Mouse (Mus musculus): ENCODE data around the gene Bik.

DNA sequence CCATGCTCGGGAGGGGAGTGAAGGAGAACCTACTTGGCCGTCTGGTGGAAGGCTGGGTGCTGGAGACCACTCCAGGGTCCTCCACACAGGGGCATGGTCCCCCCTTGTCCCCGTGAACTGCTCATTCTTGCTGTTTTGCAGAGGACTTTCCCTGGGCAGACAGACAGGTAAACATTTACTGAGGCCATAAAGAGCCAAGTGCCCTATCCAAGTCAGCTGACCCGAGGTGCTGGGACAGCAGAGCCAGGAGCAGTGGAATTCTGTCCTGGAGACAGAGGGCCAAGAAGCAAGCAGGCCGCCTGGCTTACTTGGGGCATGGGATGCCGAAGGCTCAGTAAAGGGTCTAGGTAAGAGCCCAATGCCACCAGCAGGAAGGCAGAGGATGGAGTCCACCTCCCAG lies 4.0 kb downstream of the Bik start:
- no peak for TF ChIP-seq CTCF (IDR thresholded peaks at IDR 0.05; ENCODE audit: borderline replicate concordance, insufficient read depth, low read length)
- no peak for TF ChIP-seq POLR2A (IDR thresholded peaks at IDR 0.05; ENCODE audit: low read depth, low read length)

Measured in embryonic fibroblast, embryonic 13.5 days (primary cell).